Mouse (Mus musculus): ENCODE measurements at regions not wholly inside any gene's neighbourhood (a gene's known extent, or its start where the extent isn't known, plus 50 kb on each side); places are given as distances from the start of the nearest gene placed in this dataset.

GRCm38 (mm10) chr10:83963779-83964643, 241.3 kb downstream of the 1500009L16Rik start:
- no peak for DNase-seq (ENCODE audit: low spot score)

GRCm38 (mm10) chr10:83964838-83965237, 242.2 kb downstream of the 1500009L16Rik start:
- DNase-seq (ENCODE audit: low spot score): no peak

GRCm38 (mm10) chr10:83970501-83970900, 247.8 kb downstream of the 1500009L16Rik start:
- no peak for DNase-seq (ENCODE audit: low spot score)

GRCm38 (mm10) chr10:83974548-83974947, 251.9 kb downstream of the 1500009L16Rik start:
- no peak for DNase-seq (ENCODE audit: low spot score)

- no peak for DNase-seq (ENCODE audit: low spot score)
Observed at GRCm38 (mm10) chr10:83976548-83976947, 253.9 kb downstream of the 1500009L16Rik start.

GRCm38 (mm10) chr10:83979930-83980329, 257.3 kb downstream of the 1500009L16Rik start:
- DNase-seq (ENCODE audit: low spot score): no peak

- DNase-seq (ENCODE audit: low spot score): no peak
Observed at GRCm38 (mm10) chr10:83984697-83985415, 262.2 kb downstream of the 1500009L16Rik start.

- no peak for DNase-seq (ENCODE audit: low spot score)
Observed at GRCm38 (mm10) chr10:83992577-83993305, 270.1 kb downstream of the 1500009L16Rik start.

GRCm38 (mm10) chr10:83995026-83995600, 272.4 kb downstream of the 1500009L16Rik start:
- DNase-seq (ENCODE audit: low spot score): no peak

GRCm38 (mm10) chr10:83995913-83996312, 273.2 kb downstream of the 1500009L16Rik start:
- no peak for DNase-seq (ENCODE audit: low spot score)

GRCm38 (mm10) chr10:83996489-83996888, 273.8 kb downstream of the 1500009L16Rik start:
- DNase-seq (ENCODE audit: low spot score): no peak

GRCm38 (mm10) chr10:84000436-84001208, 278.0 kb downstream of the 1500009L16Rik start:
- DNase-seq (ENCODE audit: low spot score): no peak

GRCm38 (mm10) chr10:84002744-84003143, 280.1 kb downstream of the 1500009L16Rik start:
- DNase-seq (ENCODE audit: low spot score): no peak

- no peak for DNase-seq (ENCODE audit: low spot score)
Observed at GRCm38 (mm10) chr10:84003601-84004149, 281.0 kb downstream of the 1500009L16Rik start.

- no peak for DNase-seq (ENCODE audit: low spot score)
Observed at GRCm38 (mm10) chr10:84008923-84009322, 286.3 kb downstream of the 1500009L16Rik start.

- DNase-seq (ENCODE audit: low spot score): no peak
Observed at GRCm38 (mm10) chr10:84019381-84019780, 296.7 kb downstream of the 1500009L16Rik start.

- DNase-seq (ENCODE audit: low spot score): no peak
Observed at GRCm38 (mm10) chr10:84020023-84020620, 297.5 kb downstream of the 1500009L16Rik start.

- DNase-seq (ENCODE audit: low spot score): no peak
Observed at GRCm38 (mm10) chr10:84021167-84022120, 298.8 kb downstream of the 1500009L16Rik start.

- no peak for DNase-seq (ENCODE audit: low spot score)
Observed at GRCm38 (mm10) chr10:84024294-84024693, 301.6 kb downstream of the 1500009L16Rik start.
